Mouse (Mus musculus) stomach, embryonic 16.5 days (tissue): ENCODE measurements around the gene Fam131c. TPM values are rescaled to one million over a fixed set of nuclear protein-coding genes. Genes with fewer than 3 reads are reported as not detected.

ENCODE experiments used
- ATAC-seq: fragments of 200-750 bp; cut with Nextera tagmentation; 2 replicates; pipeline ENCODE4 v1.8.0; 2017; ENCODE audit warnings: moderate number of reproducible peaks, moderate TSS enrichment; ENCODE audit not compliant: insufficient read depth, low FRiP score
- H3K27ac ChIP-seq: fragments of 300-500 bp; sonication (generic); 2 replicates; pipeline ENCODE4 v1.5.1; 2014; ENCODE audit warnings: low read length
- H3K27me3 ChIP-seq: fragments of 300-500 bp; sonication (generic); 2 replicates; pipeline ENCODE4 v1.6.1; 2014; ENCODE audit warnings: low read length, control low read depth, mixed read lengths; ENCODE audit not compliant: control insufficient read depth, insufficient read depth
- H3K36me3 ChIP-seq: fragments of 300-500 bp; sonication (generic); 2 replicates; pipeline ENCODE4 v1.6.1; 2014; ENCODE audit warnings: low read length; ENCODE audit not compliant: control insufficient read depth, insufficient read depth
- H3K4me1 ChIP-seq: fragments of 300-500 bp; sonication (generic); 2 replicates; pipeline ENCODE4 v1.6.1; 2014; ENCODE audit warnings: low read length, control low read depth, mixed read lengths; ENCODE audit not compliant: control insufficient read depth, insufficient read depth
- H3K4me2 ChIP-seq: fragments of 300-500 bp; sonication (generic); 2 replicates; pipeline ENCODE4 v1.6.1; 2014; ENCODE audit warnings: low read depth, low read length, mixed read lengths
- H3K4me3 ChIP-seq: fragments of 300-500 bp; sonication (generic); replicated peaks from 2 replicates; pipeline ENCODE4 v1.5.1; 2014; ENCODE audit warnings: mild to moderate bottlenecking, low read length
- H3K9ac ChIP-seq: fragments of 300-500 bp; sonication (generic); 2 replicates; pipeline ENCODE4 v1.6.1; 2014; ENCODE audit warnings: low read length
- H3K9me3 ChIP-seq: fragments of 300-500 bp; sonication (generic); replicated peaks from 2 replicates; pipeline ENCODE4 v1.6.1; 2016; ENCODE audit warnings: low read length, control low read depth; ENCODE audit not compliant: control insufficient read depth
- WGBS: fragments of 180-500 bp; shearing (Covaris S2); extraction: QIAGEN DNeasy Blood & Tissue Kit; methylation state at CpG from one replicate; pipeline ENCODE4 v1.1.7; 2014; 5-methylcytosine and 5-hydroxymethylcytosine counted together
- microRNA-seq: library from miRNA; unstranded; fragments of <30 nt; microRNA quantifications from one replicate; pipeline ENCODE4, GENCODE M21; 2016
- polyA plus RNA-seq: library from polyadenylated mRNA; unstranded; fragments of >200 nt; fragmentation: Nextera tagmentation; extraction: Ambion mirVana; gene quantifications from 2 replicates; pipeline ENCODE4 v1.2.1, GENCODE M21; 2015

Fam131c gene
- polyA plus RNA-seq, 1 experiment from 2014 or later: 3.5 TPM

DNA sequence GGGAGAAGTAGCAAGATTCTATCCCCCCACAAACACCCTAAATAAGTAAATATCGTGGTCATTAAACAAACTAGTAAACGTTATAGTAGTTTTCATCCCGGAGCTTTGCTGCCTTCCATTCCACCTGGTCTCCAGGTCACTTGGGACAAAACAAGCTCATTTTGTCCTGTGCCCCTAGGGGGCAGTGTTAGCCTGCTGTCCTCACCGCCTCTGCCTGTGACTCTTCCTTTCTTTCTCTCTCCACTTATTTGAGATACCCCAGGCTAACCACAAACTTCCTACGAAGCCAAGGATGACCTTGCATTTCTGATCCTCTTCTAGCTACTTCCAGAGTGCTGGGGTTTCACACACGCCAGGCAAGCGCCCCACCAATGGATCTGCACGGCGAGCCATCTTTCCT lies 63.0 kb downstream of the Fam131c start:
- H3K9me3 ChIP-seq: no peaks in the 10 kb centered on the region
- H3K4me2 ChIP-seq: no peak overlapping the region
- H3K4me1 ChIP-seq: peaks cover 15% of the 10 kb centered on the region
- WGBS: 41% methylated on average over 9 of the region's 9 CpGs
- H3K36me3 ChIP-seq: no peaks in the 10 kb centered on the region
- H3K27ac ChIP-seq: no peak overlapping the region
- no peak overlapping the region for H3K9ac ChIP-seq
- no peak for ATAC-seq
- H3K4me3 ChIP-seq: no peak overlapping the region
- no peaks in the 10 kb centered on the region for H3K27me3 ChIP-seq

DNA sequence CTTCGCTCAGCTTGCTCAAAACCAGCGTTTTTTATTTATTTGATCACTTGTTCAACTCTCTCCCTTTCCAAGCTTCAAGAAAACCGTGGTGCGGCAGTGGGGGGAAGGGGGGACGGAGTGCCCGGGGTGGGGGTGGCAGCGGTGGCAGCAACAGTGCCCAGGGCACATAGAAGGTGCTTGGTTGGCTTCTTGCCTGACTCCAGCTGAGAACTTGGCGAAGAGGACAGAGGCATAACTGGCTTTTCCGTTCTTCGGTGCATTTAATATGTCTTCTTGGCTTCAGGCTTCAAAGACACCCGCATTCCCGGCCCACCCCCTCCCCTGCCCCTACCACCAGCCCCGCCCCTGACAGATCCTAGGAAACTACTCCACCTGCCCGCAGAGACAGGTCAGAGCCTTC lies 64.6 kb downstream of the Fam131c start:
- WGBS: 57% methylated on average over 14 of the region's 14 CpGs
- Histone ChIP-seq H3K27me3 (no peaks in the 10 kb centered on the region), H3K4me3 (no peak overlapping the region), H3K4me2 (no peak overlapping the region), H3K9ac (no peak overlapping the region), H3K36me3 (no peaks in the 10 kb centered on the region), H3K27ac (no peak overlapping the region), H3K9me3 (no peaks in the 10 kb centered on the region), H3K4me1 (no peaks in the 10 kb centered on the region)
- ATAC-seq: no peak

- Histone ChIP-seq H3K4me2 (no peak overlapping the region), H3K9ac (no peak overlapping the region), H3K27ac (no peak overlapping the region), H3K4me1 (no peaks in the 10 kb centered on the region), H3K36me3 (no peaks in the 10 kb centered on the region), H3K27me3 (no peaks in the 10 kb centered on the region), H3K9me3 (no peaks in the 10 kb centered on the region), H3K4me3 (no peak overlapping the region)
- no peak for ATAC-seq
- 77% methylated on average over 18 of the region's 18 CpGs for WGBS
These were observed 65.2 kb downstream of the Fam131c start for GRCm38 (mm10) chr4:141433191-141433590.

Small RNA genes within 50 kb of the gene (microRNA-seq; reads per million reads assigned to microRNA genes)
- not detected for gene Gm25690

Other genes starting within 250 kb of the Fam131c start
- gene Szrd1, start 228.4 kb upstream of the Fam131c start, polyA plus RNA-seq: 51.6 and 53.0 TPM in 2 replicates
- 18.3 and 22.0 TPM in 2 replicates for gene Fbxo42, start 220.3 kb upstream of the Fam131c start, polyA plus RNA-seq
- 5.5 and 5.6 TPM in 2 replicates for gene Rsg1, start 154.3 kb upstream of the Fam131c start, polyA plus RNA-seq
- gene Arhgef19, start 128.7 kb upstream of the Fam131c start, polyA plus RNA-seq: 16.1 and 18.9 TPM in 2 replicates
- 9.5 and 12.1 TPM in 2 replicates for gene Epha2, start 67.0 kb upstream of the Fam131c start, polyA plus RNA-seq
- gene Clcnka, start 30.5 kb downstream of the Fam131c start, polyA plus RNA-seq: 0.17 TPM in 1 of 2 replicates, not detected in the other
- not detected in 2 replicates for gene Clcnkb, start 47.8 kb downstream of the Fam131c start, polyA plus RNA-seq
- 5.6 and 5.8 TPM in 2 replicates for gene Hspb7, start 52.6 kb downstream of the Fam131c start, polyA plus RNA-seq
- not detected in 2 replicates for gene Srarp, start 67.9 kb downstream of the Fam131c start, polyA plus RNA-seq
- 31.8 and 35.6 TPM in 2 replicates for gene Zbtb17, start 76.4 kb downstream of the Fam131c start, polyA plus RNA-seq
- 6.2 and 7.2 TPM in 2 replicates for gene Spen, start 170.4 kb downstream of the Fam131c start, polyA plus RNA-seq
- gene Fblim1, start 237.9 kb downstream of the Fam131c start, polyA plus RNA-seq: 77.2 and 85.0 TPM in 2 replicates